Mouse (Mus musculus): ENCODE measurements around the gene Pgap1. TPM values are rescaled to one million over a fixed set of nuclear protein-coding genes. Genes with fewer than 3 reads are reported as not detected.

Gene Pgap1
- polyA plus RNA-seq, 1 experiment from 2014 or later: 6.7 TPM

- DNase-seq (ENCODE audit: low spot score): no peak
- no peaks in the 10 kb centered on the region for H3K36me3 ChIP-seq (ENCODE audit: control insufficient read depth, insufficient read depth, low read length)
- 30% methylated on average over 9 of the region's 9 CpGs for WGBS
- no peak overlapping the region for H3K27ac ChIP-seq (replicated peaks; ENCODE audit: low read depth, low read length)
- H3K9me3 ChIP-seq (ENCODE audit: control insufficient read depth, low read length): no peaks in the 10 kb centered on the region
- H3K4me2 ChIP-seq (ENCODE audit: low read depth, low read length): no peak overlapping the region
- H3K9ac ChIP-seq (ENCODE audit: low read depth, low read length): no peak overlapping the region
- H3K4me1 ChIP-seq (ENCODE audit: control insufficient read depth, insufficient read depth, low read length): no peaks in the 10 kb centered on the region
- no peak for ATAC-seq (ENCODE audit: low read depth)
- no peak overlapping the region for H3K4me3 ChIP-seq (ENCODE audit: low read depth, low read length)
- no peaks in the 10 kb centered on the region for H3K27me3 ChIP-seq (replicated peaks; ENCODE audit: control insufficient read depth, insufficient read depth, low read length)
Measured at GRCm38 (mm10) chr1:54585278-54585846, 27.9 kb upstream of the Pgap1 start.

- ATAC-seq (ENCODE audit: low read depth): no peak
- H3K9me3 ChIP-seq (ENCODE audit: control insufficient read depth, low read length): no peaks in the 10 kb centered on the region
- no peak overlapping the region for H3K9ac ChIP-seq (ENCODE audit: low read depth, low read length)
- H3K4me1 ChIP-seq (ENCODE audit: control insufficient read depth, insufficient read depth, low read length): no peaks in the 10 kb centered on the region
- H3K4me3 ChIP-seq (ENCODE audit: low read depth, low read length): no peak overlapping the region
- WGBS: 45% methylated on average over 2 of the region's 2 CpGs
- peak; percentile 5 for DNase-seq (ENCODE audit: low spot score)
- no peak overlapping the region for H3K4me2 ChIP-seq (ENCODE audit: low read depth, low read length)
- H3K27ac ChIP-seq (replicated peaks; ENCODE audit: low read depth, low read length): no peak overlapping the region
- H3K27me3 ChIP-seq (replicated peaks; ENCODE audit: control insufficient read depth, insufficient read depth, low read length): no peaks in the 10 kb centered on the region
- H3K36me3 ChIP-seq (ENCODE audit: control insufficient read depth, insufficient read depth, low read length): no peaks in the 10 kb centered on the region
Measured at GRCm38 (mm10) chr1:54584588-54585277, 27.2 kb upstream of the Pgap1 start.

- no peak overlapping the region for H3K27ac ChIP-seq (replicated peaks; ENCODE audit: low read depth, low read length)
- no peak for ATAC-seq (ENCODE audit: low read depth)
- no peaks in the 10 kb centered on the region for H3K27me3 ChIP-seq (replicated peaks; ENCODE audit: control insufficient read depth, insufficient read depth, low read length)
- no peaks in the 10 kb centered on the region for H3K9me3 ChIP-seq (ENCODE audit: control insufficient read depth, low read length)
- no peaks in the 10 kb centered on the region for H3K36me3 ChIP-seq (ENCODE audit: control insufficient read depth, insufficient read depth, low read length)
- H3K4me2 ChIP-seq (ENCODE audit: low read depth, low read length): no peak overlapping the region
- H3K4me3 ChIP-seq (ENCODE audit: low read depth, low read length): no peak overlapping the region
- H3K4me1 ChIP-seq (ENCODE audit: control insufficient read depth, insufficient read depth, low read length): no peaks in the 10 kb centered on the region
- peak; percentile 33 for DNase-seq (ENCODE audit: low spot score)
- H3K9ac ChIP-seq (ENCODE audit: low read depth, low read length): no peak overlapping the region
- 54% methylated on average over 8 of the region's 8 CpGs for WGBS
Measured at GRCm38 (mm10) chr1:54578358-54579184, 21.1 kb upstream of the Pgap1 start.

- H3K9ac ChIP-seq (ENCODE audit: low read depth, low read length): no peak overlapping the region
- H3K27me3 ChIP-seq (replicated peaks; ENCODE audit: control insufficient read depth, insufficient read depth, low read length): no peaks in the 10 kb centered on the region
- H3K27ac ChIP-seq (replicated peaks; ENCODE audit: low read depth, low read length): no peak overlapping the region
- no peaks in the 10 kb centered on the region for H3K4me1 ChIP-seq (ENCODE audit: control insufficient read depth, insufficient read depth, low read length)
- DNase-seq (ENCODE audit: low spot score) (no peak), ATAC-seq (ENCODE audit: low read depth) (no peak)
- no peaks in the 10 kb centered on the region for H3K9me3 ChIP-seq (ENCODE audit: control insufficient read depth, low read length)
- H3K4me3 ChIP-seq (ENCODE audit: low read depth, low read length): no peak overlapping the region
- no peaks in the 10 kb centered on the region for H3K36me3 ChIP-seq (ENCODE audit: control insufficient read depth, insufficient read depth, low read length)
- H3K4me2 ChIP-seq (ENCODE audit: low read depth, low read length): no peak overlapping the region
- WGBS: 63% methylated on average over 2 of the region's 2 CpGs
Measured at GRCm38 (mm10) chr1:54569102-54569501, 11.6 kb upstream of the Pgap1 start.

GRCm38 (mm10) chr1:54563923-54564322 is 6.4 kb upstream of the Pgap1 start:
- Histone ChIP-seq H3K9me3 (ENCODE audit: control insufficient read depth, low read length) (no peaks in the 10 kb centered on the region), H3K36me3 (ENCODE audit: control insufficient read depth, insufficient read depth, low read length) (no peaks in the 10 kb centered on the region), H3K27me3 (replicated peaks; ENCODE audit: control insufficient read depth, insufficient read depth, low read length) (no peaks in the 10 kb centered on the region), H3K4me3 (ENCODE audit: low read depth, low read length) (no peak overlapping the region), H3K4me2 (ENCODE audit: low read depth, low read length) (no peak overlapping the region), H3K27ac (replicated peaks; ENCODE audit: low read depth, low read length) (no peak overlapping the region), H3K9ac (ENCODE audit: low read depth, low read length) (no peak overlapping the region), H3K4me1 (ENCODE audit: control insufficient read depth, insufficient read depth, low read length) (no peaks in the 10 kb centered on the region)
- ATAC-seq (ENCODE audit: low read depth) (no peak), DNase-seq (ENCODE audit: low spot score) (no peak)
- WGBS: 81% methylated on average over 6 of the region's 6 CpGs

GRCm38 (mm10) chr1:54556586-54557221 is 780 bp downstream of the Pgap1 start:
- 4% methylated on average over 18 of the region's 18 CpGs for WGBS
- no peak for DNase-seq (ENCODE audit: low spot score)
- peak overlapping the region; percentile 73 for H3K9ac ChIP-seq (ENCODE audit: low read depth, low read length)
- no peaks in the 10 kb centered on the region for H3K4me1 ChIP-seq (ENCODE audit: control insufficient read depth, insufficient read depth, low read length)
- no peak; the same call in 1 of the 2 replicates for ATAC-seq (ENCODE audit: low read depth)
- H3K36me3 ChIP-seq (ENCODE audit: control insufficient read depth, insufficient read depth, low read length): no peaks in the 10 kb centered on the region
- no peaks in the 10 kb centered on the region for H3K9me3 ChIP-seq (ENCODE audit: control insufficient read depth, low read length)
- H3K27ac ChIP-seq (replicated peaks; ENCODE audit: low read depth, low read length): peak overlapping the region; percentile 50; the same call in 1 of the 2 replicates
- peak overlapping the region; percentile 92 for H3K4me2 ChIP-seq (ENCODE audit: low read depth, low read length)
- H3K4me3 ChIP-seq (ENCODE audit: low read depth, low read length): peak overlapping the region; percentile 66
- H3K27me3 ChIP-seq (replicated peaks; ENCODE audit: control insufficient read depth, insufficient read depth, low read length): no peaks in the 10 kb centered on the region

GRCm38 (mm10) chr1:54555364-54556140 is 1.9 kb downstream of the Pgap1 start:
- DNase-seq (ENCODE audit: low spot score) (no peak), ATAC-seq (ENCODE audit: low read depth) (no peak)
- 51% methylated on average over 4 of the region's 4 CpGs for WGBS
- Histone ChIP-seq H3K9me3 (ENCODE audit: control insufficient read depth, low read length) (no peaks in the 10 kb centered on the region), H3K27me3 (replicated peaks; ENCODE audit: control insufficient read depth, insufficient read depth, low read length) (no peaks in the 10 kb centered on the region), H3K36me3 (ENCODE audit: control insufficient read depth, insufficient read depth, low read length) (no peaks in the 10 kb centered on the region), H3K9ac (ENCODE audit: low read depth, low read length) (no peak overlapping the region), H3K4me3 (ENCODE audit: low read depth, low read length) (no peak overlapping the region), H3K4me1 (ENCODE audit: control insufficient read depth, insufficient read depth, low read length) (no peaks in the 10 kb centered on the region), H3K4me2 (ENCODE audit: low read depth, low read length) (no peak overlapping the region), H3K27ac (replicated peaks; ENCODE audit: low read depth, low read length) (no peak overlapping the region)

- WGBS: 89% methylated on average over 2 of the region's 2 CpGs
- no peak for ATAC-seq (ENCODE audit: low read depth)
- DNase-seq (ENCODE audit: low spot score): no peak
- no peak overlapping the region for H3K4me3 ChIP-seq (ENCODE audit: low read depth, low read length)
- H3K9ac ChIP-seq (ENCODE audit: low read depth, low read length): no peak overlapping the region
- H3K4me1 ChIP-seq (ENCODE audit: control insufficient read depth, insufficient read depth, low read length): no peaks in the 10 kb centered on the region
- H3K9me3 ChIP-seq (ENCODE audit: control insufficient read depth, low read length): no peaks in the 10 kb centered on the region
- H3K27ac ChIP-seq (replicated peaks; ENCODE audit: low read depth, low read length): no peak overlapping the region
- H3K27me3 ChIP-seq (replicated peaks; ENCODE audit: control insufficient read depth, insufficient read depth, low read length): no peaks in the 10 kb centered on the region
- no peak overlapping the region for H3K4me2 ChIP-seq (ENCODE audit: low read depth, low read length)
- H3K36me3 ChIP-seq (ENCODE audit: control insufficient read depth, insufficient read depth, low read length): peaks cover 9% of the 10 kb centered on the region; the same call in 1 of the 2 replicates
Measured at GRCm38 (mm10) chr1:54552621-54553020, 4.9 kb downstream of the Pgap1 start.

Measured in embryonic facial prominence, embryonic 14.5 days (tissue).